Mouse (Mus musculus) frontal cortex, adult 2 months (tissue): ENCODE data around the gene 1700012B07Rik. TPM values are rescaled to one million over a fixed set of nuclear protein-coding genes. Genes with fewer than 3 reads are reported as not detected.

ENCODE experiments used
- DNase-seq, 2 experiments: peaks; one replicate each; pipeline ENCODE4 v3.0.0; 2022; ENCODE audit warnings: low spot score in 1 of 2; ENCODE audit errors: extremely low spot score in 1 of 2
- polyA plus RNA-seq: library from polyadenylated mRNA; depleted of rRNA; stranded (reverse); fragments of >200 nt; gene quantifications from 2 replicates; pipeline ENCODE4 v1.2.3, GENCODE M21; 2012

Gene 1700012B07Rik
- polyA plus RNA-seq, 1 experiment: not detected

DNA sequence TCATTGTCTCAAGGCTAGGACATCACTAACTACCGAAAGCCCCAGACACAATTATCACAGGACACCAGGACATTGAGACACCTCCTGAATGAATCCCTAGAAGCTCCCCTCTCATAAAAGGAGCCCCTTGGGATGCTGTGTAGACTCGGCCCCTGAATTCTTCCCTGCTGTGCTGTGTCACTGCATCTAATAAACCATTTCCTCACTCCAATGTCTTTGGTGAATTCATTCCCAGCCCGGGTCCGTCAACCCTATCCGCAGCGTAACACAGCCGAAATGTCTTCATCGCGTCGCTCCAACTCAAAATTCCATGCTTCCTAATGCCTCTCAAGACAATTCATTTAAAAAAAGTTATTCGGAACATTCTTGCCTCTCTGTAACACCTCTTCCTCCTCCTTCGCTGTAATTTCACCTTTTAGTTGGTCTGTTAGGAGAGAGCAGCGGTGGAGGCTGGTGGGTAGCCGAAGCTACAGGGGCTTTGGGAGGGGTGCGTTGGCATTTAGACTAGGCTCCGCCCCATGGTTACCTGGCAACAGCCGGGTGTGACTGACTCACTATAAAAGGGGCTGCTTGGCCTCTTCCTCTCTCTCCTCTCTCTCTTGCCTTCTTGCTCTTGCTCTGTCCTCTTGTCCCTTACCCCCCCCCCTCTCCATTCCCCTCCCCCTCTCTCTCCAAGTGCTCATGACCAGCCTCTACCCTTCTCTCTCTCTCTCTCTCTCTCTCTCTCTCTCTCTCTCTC is 25.6 kb upstream of the 1700012B07Rik start:
- no peak for DNase-seq

DNA sequence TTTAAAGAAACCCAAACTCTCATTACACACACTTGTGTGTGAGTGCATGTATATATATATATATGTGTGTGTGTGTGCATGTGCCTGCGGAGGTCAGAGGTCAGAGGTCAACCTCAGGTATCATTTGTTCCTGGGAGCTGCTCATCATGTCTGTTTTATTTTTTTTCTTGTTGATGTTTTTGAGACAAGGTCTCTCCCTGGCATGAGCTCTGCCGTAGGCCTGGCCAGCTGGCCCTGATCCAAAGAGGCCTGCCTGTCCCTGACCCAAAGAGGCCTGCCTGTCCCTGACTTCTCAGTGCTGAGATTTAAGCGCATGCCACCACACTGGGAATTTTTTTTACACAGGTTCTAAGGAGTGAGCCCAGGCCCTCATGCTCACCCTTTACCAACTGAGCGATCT is 24.1 kb upstream of the 1700012B07Rik start:
- DNase-seq: no peak

DNA sequence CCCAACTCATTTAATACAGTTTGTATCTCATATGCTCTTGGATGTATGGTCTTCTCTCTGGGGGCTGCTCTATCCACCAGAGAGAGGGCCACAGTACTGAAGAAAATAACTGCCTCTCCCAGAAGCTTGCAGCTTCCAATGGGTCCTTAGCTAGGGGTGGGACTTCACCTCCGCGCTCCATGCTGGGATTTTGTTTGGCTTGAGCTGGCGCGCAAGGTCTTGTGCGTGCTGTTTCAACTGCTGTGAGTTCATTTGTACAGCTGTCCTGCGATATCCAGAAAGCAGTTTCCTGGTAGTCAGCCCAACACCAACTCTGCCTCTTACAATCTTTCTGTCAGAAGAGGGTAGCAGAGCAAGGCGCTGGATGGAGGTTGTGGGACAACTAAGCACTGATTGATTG is 18.5 kb upstream of the 1700012B07Rik start:
- DNase-seq: no peak

DNA sequence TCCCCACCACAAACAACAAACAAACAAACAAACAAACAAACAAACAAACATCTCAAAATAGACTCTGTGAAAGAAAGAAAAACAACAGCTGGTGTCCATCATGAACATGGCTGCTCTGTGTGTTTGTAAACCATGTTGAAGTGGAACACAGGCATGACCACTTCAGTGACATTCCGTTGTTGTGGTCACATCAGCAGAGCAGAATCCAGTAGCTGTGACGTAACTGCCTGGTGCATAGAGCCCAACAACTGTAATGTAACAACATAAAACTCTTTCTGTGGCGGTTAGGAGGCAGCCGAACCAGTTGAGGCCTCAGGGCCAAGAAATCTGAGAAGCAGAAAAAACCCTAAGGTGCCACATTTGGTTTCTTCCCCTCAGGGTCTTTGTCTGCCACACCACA is 17.8 kb upstream of the 1700012B07Rik start:
- DNase-seq: no peak

DNA sequence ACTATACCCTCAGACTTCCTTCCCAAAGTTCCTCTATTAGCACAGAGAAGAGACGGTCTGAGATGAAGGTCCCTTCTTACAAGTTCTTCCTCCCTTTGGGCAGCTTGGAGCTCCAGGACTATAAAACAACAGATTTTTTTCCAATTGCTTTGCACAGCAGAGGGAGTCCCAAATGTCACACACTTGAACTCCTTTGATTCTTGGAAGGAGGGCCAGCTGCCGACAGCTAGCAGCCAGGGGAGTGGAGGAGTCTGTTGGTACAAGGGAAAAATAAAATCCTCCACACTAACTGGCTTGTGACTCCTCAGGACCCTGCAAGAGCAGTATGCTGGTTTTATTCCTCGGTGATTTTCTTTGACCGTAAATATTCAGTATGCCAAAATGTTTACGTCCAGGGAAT is 16.6 kb upstream of the 1700012B07Rik start:
- DNase-seq: no peak

DNA sequence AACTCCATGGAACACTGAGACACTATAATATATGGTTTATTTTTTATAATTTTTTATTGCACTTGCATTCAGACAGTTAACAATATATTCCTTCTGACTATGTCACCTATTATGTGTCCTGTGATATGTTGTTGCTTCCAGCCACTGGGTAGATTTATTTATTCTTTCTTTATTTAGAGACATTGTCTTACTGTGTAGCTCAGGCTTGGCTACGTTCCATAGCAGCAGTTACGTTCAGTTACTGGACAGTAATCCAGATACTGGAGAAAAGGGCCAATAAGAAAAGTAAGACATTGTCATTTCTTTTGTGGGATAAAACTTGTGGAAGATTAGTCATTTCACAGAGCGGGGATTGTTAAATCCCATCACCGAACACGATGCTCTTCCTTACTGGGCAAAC is 2.5 kb upstream of the 1700012B07Rik start:
- no peak for DNase-seq

DNA sequence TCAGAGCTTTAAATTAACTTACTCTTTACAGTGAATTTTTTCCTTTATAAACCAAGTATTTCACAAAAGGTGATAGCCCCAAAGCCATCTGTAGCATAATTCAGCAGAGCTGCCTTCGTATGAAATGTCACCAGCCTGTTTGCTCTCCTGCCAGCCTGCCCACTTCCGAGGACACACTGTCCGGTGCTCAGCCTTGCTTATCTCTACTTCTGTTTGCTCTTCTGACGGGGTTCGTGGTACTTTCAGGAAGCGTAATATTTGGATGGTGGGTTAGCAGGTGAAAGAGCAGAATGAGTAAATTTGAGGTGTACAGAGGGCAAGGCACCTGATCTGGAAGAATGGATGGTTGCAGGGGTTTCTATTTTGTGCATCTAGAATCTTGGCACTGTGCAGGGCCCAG is 5.6 kb downstream of the 1700012B07Rik start:
- no peak for DNase-seq

DNA sequence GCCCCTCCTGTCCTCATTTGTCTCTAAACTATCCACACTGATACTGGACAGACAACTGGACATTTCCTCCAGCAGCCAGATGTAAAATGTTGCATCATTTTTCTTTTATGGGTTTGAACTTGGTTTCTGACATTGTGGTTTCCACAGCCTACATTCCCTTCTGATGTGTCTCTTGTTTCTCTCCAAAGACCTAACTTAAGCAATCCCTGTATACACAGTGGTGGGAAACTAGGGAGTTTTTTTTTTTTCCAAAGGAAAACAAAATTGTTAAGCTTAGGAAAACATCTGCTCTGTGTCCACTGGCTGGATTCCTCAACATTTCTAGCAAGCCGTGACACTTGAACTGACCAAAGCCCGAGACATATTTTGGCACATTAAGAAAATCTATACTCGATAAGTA is 10.4 kb downstream of the 1700012B07Rik start:
- no peak for DNase-seq

DNA sequence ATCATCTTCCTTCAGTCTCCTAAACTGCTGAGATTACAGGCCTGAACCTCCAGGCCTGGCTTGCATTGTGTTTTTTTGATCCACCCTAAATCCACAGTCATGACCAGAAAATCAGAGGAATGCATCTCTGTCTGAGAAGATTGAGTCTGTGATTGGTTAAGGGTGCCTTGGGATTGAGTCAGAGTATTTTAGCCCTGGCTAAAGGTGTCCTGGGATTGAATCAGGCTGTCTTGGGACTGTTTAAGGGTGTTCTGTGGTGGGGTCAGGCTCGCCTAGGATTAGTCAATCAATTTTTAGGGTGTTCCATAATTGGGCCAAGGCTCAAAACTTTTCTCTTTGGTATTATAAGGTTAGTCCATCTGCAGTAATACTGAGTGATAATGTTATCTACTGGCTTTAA is 10.9 kb downstream of the 1700012B07Rik start:
- no peak for DNase-seq

DNA sequence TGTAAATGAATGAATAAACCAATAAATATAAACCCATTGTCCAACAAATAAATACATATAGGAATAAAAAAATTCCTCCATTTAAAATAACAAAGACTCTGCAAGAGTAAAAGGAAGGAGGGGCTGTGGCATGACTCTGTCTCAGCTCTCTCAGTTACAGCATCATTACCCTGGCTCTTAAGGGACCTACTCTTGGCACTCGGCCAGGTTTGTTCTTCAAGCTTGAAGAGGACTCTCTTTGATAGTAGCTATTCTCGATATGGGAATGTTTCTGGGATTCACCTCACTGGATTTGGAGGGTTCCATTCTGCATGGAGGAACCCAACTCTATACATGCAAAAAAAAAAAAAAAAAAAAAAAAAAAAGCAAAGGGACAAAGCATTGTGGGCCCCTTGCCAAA is 16.1 kb downstream of the 1700012B07Rik start:
- no peak for DNase-seq

DNA sequence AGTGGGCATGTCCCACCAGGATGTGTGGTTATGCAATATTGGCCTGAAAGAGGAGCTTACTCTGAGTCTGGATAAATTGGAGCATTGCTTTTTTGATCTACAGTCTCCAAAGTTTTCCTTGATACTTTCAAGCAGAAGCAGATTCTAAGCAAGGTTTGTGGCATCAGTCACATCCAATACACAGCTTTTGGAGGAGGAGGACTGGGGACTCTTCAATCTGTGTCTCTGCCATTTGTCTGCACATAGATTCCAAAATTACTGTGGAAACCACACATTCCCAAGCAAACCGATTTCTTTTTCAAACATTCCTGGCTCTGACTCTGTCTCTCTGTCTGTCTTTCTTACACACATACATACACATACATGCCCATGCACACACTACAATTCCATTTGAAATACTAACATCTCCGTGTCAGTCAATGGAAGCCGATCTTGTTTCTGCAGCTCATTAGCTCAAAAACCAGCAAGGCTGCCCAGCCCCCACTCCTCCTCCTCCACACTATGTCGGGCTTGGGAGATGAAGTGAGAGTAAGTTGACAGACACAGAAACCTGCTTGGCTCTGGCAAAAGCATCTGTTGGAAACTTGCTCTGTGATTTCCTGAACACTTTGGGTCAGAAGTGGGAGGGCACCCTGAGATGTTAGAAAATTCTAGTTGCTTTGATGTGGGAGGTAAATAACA is 18.5 kb downstream of the 1700012B07Rik start:
- peak in 1 of 2 experiments; percentile 48 for DNase-seq

DNA sequence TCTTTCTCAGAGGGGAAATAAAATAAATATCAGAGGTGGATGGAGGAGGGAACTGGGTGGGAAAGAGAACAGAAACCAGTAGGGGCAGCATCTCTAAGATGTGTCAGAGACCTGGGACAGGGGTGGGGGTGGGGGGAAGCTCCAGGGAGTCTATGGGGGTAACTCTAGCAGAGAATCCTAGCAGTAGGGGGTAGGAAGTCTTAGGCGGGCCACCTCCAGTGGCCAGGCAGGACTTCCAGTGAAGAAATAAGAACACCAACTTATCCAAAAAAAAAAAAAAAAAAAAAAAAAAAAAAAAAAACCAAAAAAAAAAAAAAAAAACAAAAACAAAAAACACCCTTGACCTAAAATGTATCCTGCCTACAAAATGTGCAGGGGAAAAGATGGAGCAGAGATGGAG is 26.3 kb downstream of the 1700012B07Rik start:
- DNase-seq: no peak

DNA sequence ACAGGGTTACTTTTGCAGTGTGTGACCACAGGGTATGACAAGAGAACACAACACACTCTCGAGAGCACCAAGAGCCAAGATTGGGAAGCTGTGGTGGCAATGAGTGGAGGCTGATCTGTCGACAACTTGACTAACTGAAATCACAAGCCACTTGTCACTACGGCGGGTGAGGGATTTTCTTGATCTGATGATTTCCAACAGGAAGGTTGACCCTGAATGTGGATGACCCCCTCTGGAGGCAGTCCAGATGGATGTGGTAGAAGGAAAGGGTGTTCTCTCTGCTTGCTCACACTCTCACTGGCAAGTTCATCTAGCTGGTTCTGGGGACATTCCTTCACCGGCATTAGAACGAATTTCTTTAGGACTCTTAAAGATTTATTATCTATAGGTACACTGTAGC is 30.3 kb downstream of the 1700012B07Rik start:
- no peak for DNase-seq

DNA sequence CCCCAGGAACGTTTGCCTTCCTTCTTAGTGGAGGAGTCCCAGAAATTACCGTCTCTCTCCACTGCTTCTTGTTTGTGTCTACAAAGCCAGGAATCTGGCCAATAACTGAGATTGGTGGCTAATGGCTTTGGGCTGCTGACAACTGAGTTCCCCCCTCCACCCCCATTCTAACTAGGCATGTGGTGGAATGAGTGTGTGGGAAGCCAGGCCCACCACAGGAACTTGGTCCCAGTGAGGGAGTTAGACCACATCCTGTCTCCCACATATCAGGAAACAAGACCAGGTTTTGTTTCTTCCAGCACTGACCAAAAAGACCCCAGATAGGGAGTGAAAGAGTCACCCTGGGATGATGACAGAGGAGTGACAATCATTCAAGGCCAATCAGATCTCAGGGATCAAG is 32.3 kb downstream of the 1700012B07Rik start:
- no peak for DNase-seq

DNA sequence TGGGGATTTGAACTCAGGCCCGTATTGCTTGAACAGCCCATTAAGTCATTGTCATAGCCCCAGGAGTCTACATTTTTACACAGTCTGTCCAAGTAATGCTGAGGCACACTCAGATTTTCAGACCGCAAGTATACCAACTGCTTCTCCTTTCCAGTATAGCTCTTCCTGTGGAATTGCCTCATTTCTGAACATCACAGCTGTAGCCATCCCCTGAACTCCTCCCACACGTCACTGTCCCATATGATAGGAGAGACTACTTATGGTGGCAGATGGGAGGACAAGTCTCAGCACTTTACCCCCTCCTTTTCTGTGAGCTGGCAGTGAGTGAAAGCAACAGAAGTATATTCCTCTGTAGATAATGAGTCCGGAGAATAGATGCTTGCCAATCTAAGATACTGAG is 34.3 kb downstream of the 1700012B07Rik start:
- peak in 1 of 2 experiments; percentile 30 for DNase-seq

DNA sequence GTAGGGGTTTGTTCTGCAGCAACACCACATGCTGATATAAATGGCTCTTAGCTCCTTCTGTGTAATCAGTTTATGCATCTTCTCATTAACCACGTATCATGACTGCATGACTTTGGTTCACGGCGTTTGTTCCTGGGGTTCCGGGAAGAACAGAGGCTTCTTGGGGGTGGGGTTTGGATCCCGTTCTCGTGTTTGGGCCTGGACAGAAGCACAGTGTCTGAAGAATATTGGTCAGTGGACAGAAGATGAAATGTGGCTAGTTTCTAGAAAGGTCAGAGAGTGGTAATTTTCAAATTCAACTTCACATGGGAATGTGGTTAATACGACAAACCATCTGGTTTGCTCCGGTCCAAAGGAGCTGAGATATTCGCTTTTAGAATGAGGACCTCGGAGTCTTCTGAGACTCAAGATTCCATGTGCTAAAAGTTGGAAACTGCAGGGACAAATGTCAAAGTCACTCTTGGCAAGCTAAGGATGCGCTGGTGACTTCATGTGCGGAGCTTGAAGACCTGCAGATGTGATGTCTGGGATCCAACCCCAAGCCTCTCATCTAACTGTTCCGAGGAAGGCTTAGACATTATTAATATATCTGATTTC is 35.3 kb downstream of the 1700012B07Rik start:
- DNase-seq: no peak

DNA sequence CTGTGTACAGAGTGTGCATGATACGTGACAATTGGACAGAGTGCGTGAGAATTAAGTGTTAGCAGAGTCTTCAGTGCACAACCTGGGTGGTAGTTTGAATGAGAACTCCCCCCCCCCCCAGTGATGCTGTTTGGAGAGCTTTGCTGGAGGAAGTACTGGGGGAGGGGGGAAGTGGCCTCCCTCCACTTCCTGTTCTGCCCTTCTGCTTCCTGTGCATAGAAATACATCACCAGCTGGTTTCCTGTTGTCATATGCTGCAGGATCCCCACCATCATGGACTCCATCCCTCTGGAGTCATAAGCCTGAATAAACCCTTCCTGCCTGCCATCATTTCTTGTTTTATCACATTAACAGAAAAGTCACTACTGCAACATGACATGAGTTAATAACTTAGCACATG is 35.9 kb downstream of the 1700012B07Rik start:
- no peak for DNase-seq

DNA sequence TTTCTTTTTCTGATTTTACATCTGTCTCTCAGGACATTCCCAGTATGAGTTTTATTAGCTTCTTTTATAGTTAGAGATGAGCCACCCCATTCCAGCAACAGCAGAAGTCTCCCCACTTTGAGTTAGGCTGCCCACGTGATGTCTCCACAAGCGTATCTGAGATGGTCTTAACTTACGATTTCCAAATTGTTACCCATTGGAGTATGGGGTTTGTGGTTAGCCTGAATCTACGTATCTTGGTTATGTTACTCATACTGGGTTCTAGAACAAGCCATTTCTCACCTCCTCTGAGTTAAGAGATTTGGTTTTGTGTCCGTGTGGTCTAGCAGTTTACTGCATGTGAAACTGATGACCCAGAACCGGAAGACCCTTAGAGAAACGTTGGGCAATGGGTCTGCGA is 37.6 kb downstream of the 1700012B07Rik start:
- no peak for DNase-seq

DNA sequence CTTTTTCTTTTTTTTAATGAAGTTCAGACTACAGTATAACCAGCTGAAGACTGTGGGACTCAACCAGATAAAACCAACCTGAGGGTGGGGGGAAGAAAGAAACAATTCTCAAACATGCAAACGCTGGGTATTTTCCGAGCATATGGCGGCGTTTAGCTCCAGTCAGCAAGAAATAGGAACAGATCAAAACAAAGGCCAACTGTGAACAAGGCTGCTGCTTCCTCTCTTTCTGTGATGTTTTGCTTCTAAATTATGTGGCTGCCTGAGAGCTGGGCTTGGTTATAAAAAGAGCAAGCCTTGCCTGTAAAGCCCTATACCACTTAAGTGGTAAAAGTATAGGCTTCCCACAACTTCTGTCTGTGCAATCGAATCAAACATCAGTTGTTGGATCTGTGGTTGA is 42.5 kb downstream of the 1700012B07Rik start:
- peak in 1 of 2 experiments; percentile 43 for DNase-seq

DNA sequence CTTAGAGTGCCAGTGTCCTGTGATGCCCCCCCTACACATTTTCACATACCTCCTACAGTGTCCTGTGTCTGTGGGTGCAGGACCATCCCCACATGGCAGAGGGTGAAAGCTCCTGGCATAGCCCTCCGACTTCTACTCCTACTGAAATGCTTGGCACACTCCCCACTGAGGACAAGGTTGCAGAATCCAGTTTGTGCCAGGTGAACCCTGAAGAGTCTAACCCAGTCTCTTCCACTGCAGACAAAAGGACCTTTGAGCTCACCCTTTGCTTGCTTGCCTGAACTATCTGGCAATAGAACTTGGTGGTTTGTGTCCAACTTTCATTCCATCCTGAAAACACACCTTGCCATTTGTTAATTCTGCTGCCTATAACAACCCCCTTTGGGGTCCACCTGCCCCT is 56.5 kb downstream of the 1700012B07Rik start:
- DNase-seq: no peak

DNA sequence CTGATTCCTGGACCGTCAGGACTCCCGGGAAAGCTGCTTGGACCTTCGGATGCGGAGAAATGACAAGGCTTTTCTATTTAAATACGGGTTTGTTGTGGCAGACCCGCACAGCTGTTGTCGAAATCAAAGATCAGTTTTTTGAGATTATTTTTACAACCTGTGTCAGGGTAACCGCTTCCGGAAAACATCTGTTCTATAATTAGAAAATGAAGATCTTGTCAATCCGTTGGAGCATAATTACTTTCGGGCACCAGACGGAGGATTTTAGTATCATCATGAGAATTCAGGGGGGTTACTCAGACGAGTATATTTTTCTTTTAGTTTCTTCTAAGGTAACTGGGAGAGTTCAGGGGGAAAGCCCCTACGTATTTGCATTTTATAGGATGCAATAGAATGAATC is 57.7 kb downstream of the 1700012B07Rik start:
- no peak for DNase-seq

DNA sequence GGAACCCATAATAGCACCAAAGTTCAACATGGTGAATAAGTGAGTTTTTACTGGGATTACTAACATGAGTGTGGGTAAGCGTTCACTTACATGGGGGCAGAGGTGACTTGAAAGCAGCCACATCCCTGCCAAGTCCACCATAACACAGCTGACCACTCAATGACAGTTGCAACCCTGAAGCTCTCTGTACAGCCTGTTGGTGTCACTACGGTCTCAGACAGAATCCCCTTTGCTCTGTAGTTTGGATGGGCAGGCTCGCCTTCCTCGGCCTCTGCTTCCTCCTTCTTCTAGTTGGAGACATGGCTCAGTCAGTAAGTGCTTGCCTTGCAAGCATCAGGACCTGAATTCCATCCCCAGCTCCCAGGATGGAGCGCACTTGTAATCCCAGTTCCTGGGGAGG is 58.8 kb downstream of the 1700012B07Rik start:
- DNase-seq: no peak
